Mouse (Mus musculus) kidney, adult 2 months (tissue): ENCODE measurements around the gene Dctn2.

Experiments used
- CTCF ChIP-seq: fragments of 200-500 bp; conservative IDR thresholded peaks from 2 replicates; pipeline ENCODE4 v1.5.1; 2011; ENCODE audit warnings: low read depth, mild to moderate bottlenecking, control low read depth, low read length, moderate library complexity, mixed read lengths; ENCODE audit not compliant: insufficient read depth, insufficient read length
- POLR2A ChIP-seq: fragments of 200-500 bp; IDR thresholded peaks from one replicate; pipeline ENCODE4 v1.6.1; 2011; ENCODE audit warnings: low read depth, low read length, control low read depth

GRCm38 (mm10) chr10:127322178-127322577 lies 56.0 kb downstream of the Dctn2 start:
- TF ChIP-seq CTCF (no peak), POLR2A (no peak)
